Mouse (Mus musculus) ES-E14 (cell line): ENCODE measurements around the gene Dnajb12. TPM values are rescaled to one million over a fixed set of nuclear protein-coding genes. Genes with fewer than 3 reads are reported as not detected.
A peak's percentile ranks its signal among the peaks of the same experiment; 100 is the strongest.

ENCODE experiments used
- DNase-seq: peaks from one replicate; pipeline ENCODE4 v3.0.0-alpha.2; 2013; ENCODE audit warnings: low read depth, low spot score
- H3K27ac ChIP-seq: 2 replicates; pipeline ENCODE4 v1.5.1; 2012; ENCODE audit warnings: low read depth, mild to moderate bottlenecking, low read length, moderate library complexity, mixed read lengths; ENCODE audit not compliant: poor library complexity, insufficient read depth, severe bottlenecking
- H3K36me3 ChIP-seq: 2 replicates; pipeline ENCODE4 v1.6.1; 2012; ENCODE audit warnings: mild to moderate bottlenecking, low read length, moderate library complexity, mixed read lengths; ENCODE audit not compliant: control insufficient read depth, poor library complexity, insufficient read depth, severe bottlenecking
- H3K4me1 ChIP-seq, 2 experiments: fragments of 150-350 bp in 1 of 2; sonication (generic) in 1 of 2; 2 replicates each; pipeline ENCODE4 v1.6.1; 2012; ENCODE audit warnings: low read length in 2 of 2, mild to moderate bottlenecking in 1 of 2, mixed read lengths in 1 of 2; ENCODE audit not compliant: control insufficient read depth in 2 of 2, insufficient read depth in 2 of 2, poor library complexity in 1 of 2
- H3K4me3 ChIP-seq, 2 experiments: fragments of 150-350 bp in 1 of 2; sonication (generic) in 1 of 2; 2 replicates each; pipeline ENCODE4 v1.5.1; 2012; ENCODE audit warnings: low read length in 2 of 2, low read depth in 1 of 2, mild to moderate bottlenecking in 1 of 2, mixed read lengths in 1 of 2; ENCODE audit not compliant: insufficient read depth in 1 of 2, poor library complexity in 1 of 2, severe bottlenecking in 1 of 2
- H3K9ac ChIP-seq: 2 replicates; pipeline ENCODE4 v1.6.1; 2012; ENCODE audit warnings: low read depth, mild to moderate bottlenecking, low read length, mixed read lengths; ENCODE audit not compliant: poor library complexity, insufficient read depth, severe bottlenecking
- H3K9me3 ChIP-seq: fragments of 150-350 bp; sonication (generic); 2 replicates; pipeline ENCODE4 v1.6.1; 2012; ENCODE audit warnings: low read depth, mild to moderate bottlenecking, low read length; ENCODE audit not compliant: control insufficient read depth, insufficient read depth
- CHD2 ChIP-seq: IDR thresholded peaks from 2 replicates; pipeline ENCODE4 v1.6.1; 2014; ENCODE audit warnings: mild to moderate bottlenecking, low read depth, low read length, inconsistent platforms
- HCFC1 ChIP-seq: IDR thresholded peaks from 2 replicates; pipeline ENCODE4 v1.6.1; 2012; ENCODE audit warnings: low read length, inconsistent platforms, borderline replicate concordance; ENCODE audit not compliant: insufficient read depth
- MAFK ChIP-seq: IDR thresholded peaks from 2 replicates; pipeline ENCODE4 v1.6.1; 2014; ENCODE audit warnings: mild to moderate bottlenecking, low read depth, low read length, inconsistent platforms; ENCODE audit not compliant: insufficient read depth
- ZC3H11A ChIP-seq: IDR thresholded peaks from 2 replicates; pipeline ENCODE4 v1.6.1; 2012; ENCODE audit warnings: low read depth, mild to moderate bottlenecking, inconsistent platforms, low read length, borderline replicate concordance
- ZNF384 ChIP-seq: IDR thresholded peaks from 2 replicates; pipeline ENCODE4 v1.6.1; 2012; ENCODE audit warnings: low read depth, low read length, inconsistent platforms
- in situ Hi-C, 2 experiments: fragments of 600-800 bp; cut with MboI; formaldehyde crosslinking; loops; one replicate each; pipeline ENCODE4 v1.15.1; 2025; ENCODE audit warnings: low sequenced_read_pairs in 2 of 2, inconsistent platforms in 1 of 2; ENCODE audit not compliant: unreplicated experiment in 2 of 2
- total RNA-seq: library from RNA; depleted of rRNA; stranded (reverse); fragments of 300-350 nt; gene quantifications from 2 replicates; pipeline ENCODE4 v1.2.3, GENCODE M21; 2012

The Dnajb12 gene
- total RNA-seq, 1 experiment: 38.2 TPM

DNA sequence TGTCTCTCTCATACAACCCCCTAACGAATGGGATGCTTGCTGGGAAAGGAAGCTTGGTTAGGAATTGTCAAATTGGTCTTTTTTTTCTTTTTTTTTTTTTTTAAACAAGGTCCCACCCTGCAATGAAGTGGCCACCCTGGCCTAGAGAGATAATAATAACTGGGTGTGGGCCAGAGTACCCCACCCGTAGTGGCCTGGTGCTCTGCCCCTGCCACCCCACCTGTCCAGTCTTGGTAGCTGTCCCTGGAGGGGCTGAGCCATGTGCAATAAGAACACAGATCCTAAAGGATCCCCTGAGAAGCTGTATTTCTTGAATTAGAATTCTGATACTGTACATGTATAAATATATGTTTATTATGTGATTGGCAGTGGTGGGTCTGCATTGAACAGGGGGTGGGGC lies 19.6 kb downstream of the Dnajb12 start:
- DNase-seq: no peak
- H3K4me1 ChIP-seq: peaks cover 3 to 55% of the 10 kb centered on the region in 2 experiments; a peak in 3 of 4 replicates
- H3K36me3 ChIP-seq: peaks cover 27% of the 10 kb centered on the region
- peak overlapping the region in 1 of 2 experiments; percentile 34; a peak in 2 of 4 replicates for H3K4me3 ChIP-seq
- no peaks in the 10 kb centered on the region for H3K9me3 ChIP-seq
- in situ Hi-C loops: no loop called here
- no peak overlapping the region for H3K9ac ChIP-seq
- H3K27ac ChIP-seq: peak overlapping the region; percentile 52; the same call in 1 of the 2 replicates
- TF ChIP-seq ZC3H11A: no peak
- no peak for TF ChIP-seq HCFC1
- no peak for TF ChIP-seq MAFK
- no peak for TF ChIP-seq ZNF384
- TF ChIP-seq CHD2: no peak

DNA sequence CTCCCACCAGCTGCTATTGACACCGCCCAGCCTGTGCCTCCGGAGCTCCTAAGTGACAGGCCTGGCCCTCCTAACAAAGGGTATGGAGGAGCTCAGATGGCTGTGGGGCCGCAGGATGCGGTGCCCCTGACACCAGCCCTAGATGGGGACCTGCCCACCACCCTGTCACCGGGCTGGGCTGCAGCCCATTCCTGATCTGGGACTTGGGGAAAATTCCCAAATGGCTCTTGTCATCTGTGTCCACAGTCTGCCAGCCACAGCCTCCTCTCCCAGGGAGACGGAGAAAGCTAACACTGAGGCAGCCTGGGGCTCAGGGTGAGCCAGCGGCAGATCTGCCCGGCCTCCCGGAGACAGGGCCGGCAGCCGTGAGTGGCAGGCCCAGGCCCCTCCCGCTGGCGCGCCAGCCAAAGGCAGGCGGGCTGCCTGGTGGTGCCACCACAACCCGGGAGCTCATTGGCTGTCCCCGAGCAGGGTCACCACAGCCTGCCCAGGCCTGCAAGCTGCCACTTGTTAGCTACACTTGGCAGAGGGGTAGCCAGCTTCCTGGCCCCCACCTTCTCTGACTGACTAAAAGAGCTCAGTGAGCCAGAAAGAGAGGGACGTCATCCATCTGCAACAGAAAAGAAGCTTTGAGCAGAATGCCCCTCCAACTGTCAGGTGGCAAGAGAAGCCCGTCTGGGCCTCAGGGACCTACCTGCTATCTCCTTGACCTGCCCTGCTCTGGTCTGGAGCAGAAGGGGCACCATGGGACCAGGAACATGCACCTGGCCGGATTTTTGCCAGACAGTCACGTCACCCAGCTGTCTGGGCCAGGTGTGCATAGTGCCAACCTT lies 20.2 kb downstream of the Dnajb12 start:
- DNase-seq: no peak
- H3K9ac ChIP-seq: peak overlapping the region; percentile 40
- peak overlapping the region; percentile 52 for H3K27ac ChIP-seq
- peaks cover 21% of the 10 kb centered on the region for H3K36me3 ChIP-seq
- H3K4me3 ChIP-seq: peak overlapping the region; percentile 11 to 34; a peak in 3 of 4 replicates
- peaks cover 3 to 53% of the 10 kb centered on the region in 2 experiments; a peak in 3 of 4 replicates for H3K4me1 ChIP-seq
- no peaks in the 10 kb centered on the region for H3K9me3 ChIP-seq
- in situ Hi-C loops: no loop called here
- TF ChIP-seq CHD2 (no peak), ZC3H11A (no peak), HCFC1 (no peak), MAFK (no peak), ZNF384 (no peak)

DNA sequence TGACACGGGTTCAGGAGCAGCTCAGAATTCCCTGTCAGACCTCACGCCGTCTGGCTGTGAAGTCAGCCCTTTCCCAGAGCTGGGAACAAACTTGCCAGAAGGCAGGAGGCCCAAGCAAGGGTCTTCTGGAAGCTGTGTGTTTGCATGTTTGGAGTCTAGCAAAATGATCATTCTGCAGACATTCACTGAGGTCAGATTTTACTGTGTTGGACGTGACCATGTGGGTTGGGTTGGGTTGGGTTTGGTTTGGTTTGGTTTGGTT lies 20.7 kb downstream of the Dnajb12 start:
- in situ Hi-C loops: no loop called here

DNA sequence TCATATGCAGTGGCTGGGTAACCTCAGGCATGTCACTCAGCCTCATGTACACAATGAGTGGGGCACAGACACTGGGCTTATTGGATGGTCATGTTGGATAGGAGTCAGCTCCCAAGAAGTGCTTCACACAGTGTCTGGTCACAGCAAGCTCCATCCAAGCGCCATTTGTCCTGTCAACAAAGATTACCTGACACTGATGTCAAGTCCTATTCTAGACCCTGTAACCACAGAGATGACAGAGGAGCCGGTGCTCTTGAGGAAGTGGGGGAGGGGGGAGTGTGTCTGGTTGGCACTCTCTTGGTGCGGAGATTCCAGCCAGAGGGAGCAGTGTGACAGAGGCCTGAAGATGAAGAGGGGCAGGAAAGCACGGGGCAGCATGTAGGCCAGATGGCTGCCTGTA lies 21.6 kb downstream of the Dnajb12 start:
- in situ Hi-C loops: no loop called here
- no peaks in the 10 kb centered on the region for H3K9me3 ChIP-seq
- H3K27ac ChIP-seq: no peak overlapping the region
- H3K4me3 ChIP-seq: no peak overlapping the region
- no peak for DNase-seq
- H3K9ac ChIP-seq: no peak overlapping the region
- H3K4me1 ChIP-seq: peaks cover 3 to 53% of the 10 kb centered on the region in 2 experiments; a peak in 3 of 4 replicates
- TF ChIP-seq MAFK (no peak), ZC3H11A (no peak), CHD2 (no peak), HCFC1 (no peak), ZNF384 (no peak)
- H3K36me3 ChIP-seq: peaks cover 10% of the 10 kb centered on the region

More for the DNA sequence above, 20.7 kb downstream of the Dnajb12 start:
- peak overlapping the region; percentile 16 for H3K27ac ChIP-seq
- H3K4me3 ChIP-seq: no peak overlapping the region
- H3K9ac ChIP-seq: no peak overlapping the region
- no peaks in the 10 kb centered on the region for H3K9me3 ChIP-seq
- DNase-seq: no peak
- TF ChIP-seq HCFC1 (no peak), ZNF384 (no peak), MAFK (no peak), ZC3H11A (no peak), CHD2 (no peak)
- peaks cover 18% of the 10 kb centered on the region for H3K36me3 ChIP-seq
- H3K4me1 ChIP-seq: peaks cover 3 to 53% of the 10 kb centered on the region in 2 experiments; a peak in 3 of 4 replicates

DNA sequence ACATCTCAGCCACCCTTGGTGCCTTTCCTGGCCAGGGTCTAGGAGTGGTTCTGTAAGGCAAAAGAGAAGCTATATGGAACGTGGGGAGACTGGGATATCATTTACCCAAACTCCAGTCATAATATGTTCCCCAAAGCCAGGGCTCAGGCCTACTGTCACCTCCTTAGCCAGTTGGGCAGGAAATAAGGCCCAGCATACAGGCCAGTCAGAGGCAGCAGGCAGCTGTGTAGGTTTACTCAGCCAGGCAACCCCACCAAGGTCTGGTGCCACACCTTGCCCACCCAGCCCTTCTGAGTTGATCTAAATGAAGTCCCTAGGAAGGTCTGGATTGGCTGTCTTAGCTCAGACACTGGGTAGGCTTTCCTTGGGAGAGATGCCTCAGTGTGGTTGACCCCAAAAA lies 22.1 kb downstream of the Dnajb12 start:
- peaks cover 3 to 51% of the 10 kb centered on the region in 2 experiments; a peak in 3 of 4 replicates for H3K4me1 ChIP-seq
- no peak for DNase-seq
- H3K36me3 ChIP-seq: peaks cover 5% of the 10 kb centered on the region
- in situ Hi-C loops: no loop called here
- no peak overlapping the region for H3K27ac ChIP-seq
- no peak overlapping the region for H3K9ac ChIP-seq
- H3K4me3 ChIP-seq: no peak overlapping the region
- no peaks in the 10 kb centered on the region for H3K9me3 ChIP-seq
- TF ChIP-seq MAFK (no peak), HCFC1 (no peak)
